Mouse (Mus musculus) heart, postnatal 0 days (tissue): Measurements from ENCODE around the gene Ifnlr1. TPM values are rescaled to one million over a fixed set of nuclear protein-coding genes. Genes with fewer than 3 reads are reported as not detected.
"Not testable (repeated sequence)": the region's sequence is repeated elsewhere in the genome, so short reads cannot be mapped to it uniquely, and the experiment has no call there.

Experiments
- ATAC-seq: fragments of 200-750 bp; cut with Nextera tagmentation; 2 replicates; pipeline ENCODE4 v1.8.0; 2017; ENCODE audit warnings: low read depth, moderate number of reproducible peaks, moderate library complexity; ENCODE audit not compliant: insufficient read depth
- DNase-seq: peaks from one replicate; pipeline ENCODE4 v3.0.0-alpha.2; 2016; ENCODE audit warnings: low spot score
- H3K27ac ChIP-seq: fragments of 300-500 bp; sonication (generic); 2 replicates; pipeline ENCODE4 v1.5.1; 2014; ENCODE audit warnings: low read depth, mild to moderate bottlenecking
- H3K27me3 ChIP-seq: fragments of 300-500 bp; sonication (generic); 2 replicates; pipeline ENCODE4 v1.6.1; 2014; ENCODE audit warnings: low read length, mixed read lengths; ENCODE audit not compliant: control insufficient read depth, insufficient read depth
- H3K36me3 ChIP-seq: fragments of 300-500 bp; sonication (generic); replicated peaks from 2 replicates; pipeline ENCODE4 v1.6.1; 2014; ENCODE audit warnings: low read length, mixed read lengths; ENCODE audit not compliant: control insufficient read depth, insufficient read depth
- H3K4me1 ChIP-seq: fragments of 300-500 bp; sonication (generic); 2 replicates; pipeline ENCODE4 v1.6.1; 2014; ENCODE audit warnings: antibody characterized with exemption; ENCODE audit not compliant: control insufficient read depth, insufficient read depth
- H3K4me2 ChIP-seq: fragments of 300-500 bp; sonication (generic); 2 replicates; pipeline ENCODE4 v1.6.1; 2014; ENCODE audit warnings: low read depth, mild to moderate bottlenecking, low read length, moderate library complexity
- H3K4me3 ChIP-seq: fragments of 300-500 bp; sonication (generic); 2 replicates; pipeline ENCODE4 v1.5.1; 2014; ENCODE audit warnings: low read depth, low read length
- H3K9ac ChIP-seq: fragments of 300-500 bp; sonication (generic); replicated peaks from 2 replicates; pipeline ENCODE4 v1.6.1; 2014; ENCODE audit warnings: low read depth, low read length, mixed read lengths
- H3K9me3 ChIP-seq: fragments of 300-500 bp; sonication (generic); replicated peaks from 2 replicates; pipeline ENCODE4 v1.6.1; 2016; ENCODE audit warnings: low read length; ENCODE audit not compliant: control insufficient read depth
- CTCF ChIP-seq: IDR thresholded peaks from 2 replicates; pipeline ENCODE4 v1.5.1; 2016; ENCODE audit warnings: antibody characterized with exemption, control low read depth, low read depth
- EP300 ChIP-seq: IDR thresholded peaks from 2 replicates; pipeline ENCODE4 v1.6.1; 2016; ENCODE audit warnings: antibody characterized with exemption, low read depth
- WGBS: fragments of 180-500 bp; shearing (Covaris S2); extraction: QIAGEN DNeasy Blood & Tissue Kit; methylation state at CpG from one replicate; pipeline ENCODE4 v1.1.7; 2014; 5-methylcytosine and 5-hydroxymethylcytosine counted together
- polyA plus RNA-seq: library from polyadenylated mRNA; unstranded; fragments of >200 nt; fragmentation: Nextera tagmentation; extraction: Ambion mirVana; gene quantifications from 2 replicates; pipeline ENCODE4 v1.2.1, GENCODE M21; 2015
- total RNA-seq: library from RNA; depleted of rRNA; stranded (reverse); fragments of >200 nt; gene quantifications from 2 replicates; pipeline ENCODE4 v1.2.3, GENCODE M21; 2014; ENCODE audit warnings: low replicate concordance; rRNA removed

Gene Ifnlr1
- total RNA-seq (1.9 and 2.4 TPM in 2 replicates), polyA plus RNA-seq (0.77 and 1.0 TPM in 2 replicates)

GRCm38 (mm10) chr4:135685906-135686567 is at the start of gene Ifnlr1:
TSS of gene Ifnlr1 (plus strand) at chr4:135686287.
- no peak for TF ChIP-seq CTCF
- no peak for TF ChIP-seq EP300
- DNase-seq (peak; percentile 46), ATAC-seq (peak; percentile 58)
- H3K4me3 ChIP-seq: peak within 1 kb of the TSS; percentile 81
- 0 out of 2 replicates have a peak within 1 kb of the TSS, but pooled peaks have one; percentile 12 for H3K27ac ChIP-seq
- no peaks in the 10 kb centered on the region for H3K36me3 ChIP-seq
- H3K4me2 ChIP-seq: peak within 1 kb of the TSS; percentile 98
- H3K9me3 ChIP-seq: no peaks in the 10 kb centered on the region
- H3K9ac ChIP-seq: peak within 1 kb of the TSS; percentile 84
- H3K4me1 ChIP-seq: no peaks in the 10 kb centered on the region
- WGBS: under 1% methylated on average over 41 of the region's 41 CpGs
- peaks cover 5% of the 10 kb centered on the region; the same call in 1 of the 2 replicates for H3K27me3 ChIP-seq

GRCm38 (mm10) chr4:135641302-135642079 is 44.6 kb upstream of the Ifnlr1 start:
- WGBS: 74% methylated on average over 8 of the region's 8 CpGs

GRCm38 (mm10) chr4:135645022-135645637 is 41.0 kb upstream of the Ifnlr1 start:
- Histone ChIP-seq H3K36me3 (no peaks in the 10 kb centered on the region), H3K4me1 (peaks cover 10% of the 10 kb centered on the region), H3K9ac (no peak overlapping the region), H3K4me2 (0 out of 2 replicates have a peak overlapping the region, but pooled peaks have one; percentile 6), H3K4me3 (no peak overlapping the region), H3K9me3 (no peaks in the 10 kb centered on the region), H3K27me3 (no peaks in the 10 kb centered on the region), H3K27ac (peak overlapping the region; percentile 35)
- TF ChIP-seq CTCF (no peak), EP300 (no peak)
- WGBS: 9% methylated on average over 12 of the region's 12 CpGs
- ATAC-seq (no peak), DNase-seq (no peak)

More at GRCm38 (mm10) chr4:135641302-135642079, 44.6 kb upstream of the Ifnlr1 start:
- H3K36me3 ChIP-seq, H3K4me3 ChIP-seq, ATAC-seq, DNase-seq, H3K4me2 ChIP-seq, H3K9me3 ChIP-seq, H3K9ac ChIP-seq, H3K27me3 ChIP-seq, H3K27ac ChIP-seq: not testable (repeated sequence)
- H3K4me1 ChIP-seq: peaks cover 10% of the 10 kb centered on the region

- TF ChIP-seq CTCF (no peak), EP300 (peak; percentile 87)
- H3K4me1 ChIP-seq: peaks cover 40% of the 10 kb centered on the region
- H3K4me3 ChIP-seq: no peak overlapping the region
- H3K27ac ChIP-seq: peak overlapping the region; percentile 90
- H3K36me3 ChIP-seq: no peaks in the 10 kb centered on the region
- DNase-seq: peak; percentile 90
- H3K9me3 ChIP-seq: no peaks in the 10 kb centered on the region
- H3K9ac ChIP-seq: no peak overlapping the region
- H3K4me2 ChIP-seq: peak overlapping the region; percentile 40; the same call in 1 of the 2 replicates
- WGBS: 24% methylated on average over 11 of the region's 11 CpGs
- no peaks in the 10 kb centered on the region for H3K27me3 ChIP-seq
- peak; percentile 90 for ATAC-seq
These were observed 33.0 kb upstream of the Ifnlr1 start for GRCm38 (mm10) chr4:135652966-135653607.

- no peaks in the 10 kb centered on the region for H3K27me3 ChIP-seq
- WGBS: 70% methylated on average over 7 of the region's 7 CpGs
These were observed 32.1 kb upstream of the Ifnlr1 start for GRCm38 (mm10) chr4:135653956-135654355.

More at GRCm38 (mm10) chr4:135653956-135654355, 32.1 kb upstream of the Ifnlr1 start:
- DNase-seq (no peak), ATAC-seq (no peak)
- no peaks in the 10 kb centered on the region for H3K36me3 ChIP-seq
- H3K4me2 ChIP-seq: no peak overlapping the region
- peak overlapping the region; percentile 90 for H3K27ac ChIP-seq
- H3K9ac ChIP-seq: no peak overlapping the region
- H3K4me3 ChIP-seq: no peak overlapping the region
- H3K4me1 ChIP-seq: peaks cover 48% of the 10 kb centered on the region
- TF ChIP-seq EP300 (no peak), CTCF (no peak)
- H3K9me3 ChIP-seq: no peaks in the 10 kb centered on the region
